11 mouse cellular contexts compared by ENCODE assay signal in the genomic region with DNA sequence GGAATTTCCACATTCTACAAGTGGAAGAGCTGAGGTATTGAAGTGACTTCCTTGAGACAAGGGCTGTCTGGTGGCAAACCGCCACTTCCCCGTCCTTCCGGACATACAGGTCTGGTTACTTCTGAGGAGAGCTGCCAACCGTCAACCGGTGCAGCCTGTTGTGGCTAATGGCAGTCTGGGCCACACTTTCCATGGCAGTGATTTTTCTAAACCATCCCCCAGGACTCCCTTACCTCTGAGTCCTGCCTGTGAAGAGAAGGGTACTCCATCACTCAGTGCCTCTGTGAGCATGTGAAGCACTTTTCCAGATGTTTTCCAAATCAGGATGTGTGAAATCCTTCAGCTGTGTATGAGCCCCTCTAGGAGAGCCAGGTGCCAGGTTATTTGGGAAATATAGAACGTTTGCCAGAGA.
DNase-seq lines count a peak whose midpoint lies in the region; ATAC-seq and TF ChIP-seq lines count a peak whose summit lies in the region.
"Had no signal": no experiment of that assay in that cellular context is flagged by ENCODE, and none has a peak within 500 bp of the region (broad histone marks: within the 10 kb centered on the region; RNA-seq: fewer than 3 reads in every experiment).

No protein-coding gene starts in this region.

- H3K4me1 ChIP-seq in embryonic facial prominence, embryonic 15.5 days = 0 out of 2 replicates have a peak, but pooled peaks cover 6% of the 10 kb centered on the region
- peaks cover 16% of the 10 kb centered on the region; the same call in 1 of the 2 replicates for H3K4me1 ChIP-seq in limb, embryonic 13.5 days

- ATAC-seq in embryonic facial prominence, embryonic 15.5 days (ENCODE audit: insufficient number of reproducible peaks, low FRiP score, low TSS enrichment, low read depth) = no peak
- peak; percentile 80 for ATAC-seq in limb, embryonic 13.5 days (ENCODE audit: low FRiP score, low read depth)
- ATAC-seq in neutrophil, adult 5-6 weeks (ENCODE audit: extremely low read depth, insufficient number of reproducible peaks, low FRiP score, poor library complexity, severe bottlenecking) = peak; percentile 37; the same call in 1 of the 2 replicates
- ATAC-seq in activated CD4-positive, CD25-positive, alpha-beta regulatory T cell, adult 4 months = no peak

- WGBS in embryonic facial prominence, embryonic 15.5 days = 52% methylated on average over 6 of the region's 6 CpGs
- 57% methylated on average over 6 of the region's 6 CpGs for WGBS in limb, embryonic 13.5 days

- H3K9me3 ChIP-seq in embryonic facial prominence, embryonic 15.5 days (replicated peaks) = no peaks in the 10 kb centered on the region
- H3K9me3 ChIP-seq in limb, embryonic 13.5 days = no peaks in the 10 kb centered on the region

- intact Hi-C loops in gastrocnemius, adult 2 months (cut with DNase I) = no loop called here
- intact Hi-C loops in heart, postnatal 10 days (cut with DNase I) = no loop called here

- no peak overlapping the region for H3K4me3 ChIP-seq in gastrocnemius, adult 2 months
- no peak overlapping the region for H3K4me3 ChIP-seq in embryonic facial prominence, embryonic 15.5 days (replicated peaks)
- no peak overlapping the region for H3K4me3 ChIP-seq in limb, embryonic 13.5 days

- no peak overlapping the region for H3K4me2 ChIP-seq in embryonic facial prominence, embryonic 15.5 days (replicated peaks)
- no peak overlapping the region for H3K4me2 ChIP-seq in limb, embryonic 13.5 days (replicated peaks)

- H3K36me3 ChIP-seq in embryonic facial prominence, embryonic 15.5 days = no peaks in the 10 kb centered on the region
- no peaks in the 10 kb centered on the region for H3K36me3 ChIP-seq in limb, embryonic 13.5 days

- no peak overlapping the region for H3K9ac ChIP-seq in embryonic facial prominence, embryonic 15.5 days
- no peak overlapping the region for H3K9ac ChIP-seq in limb, embryonic 13.5 days

- peak; percentile 34 for DNase-seq in gastrocnemius, adult 2 months
- no peak for DNase-seq in gastrocnemius, adult 8-10 months (ENCODE audit: low spot score in 2 of 2)
- no peak for DNase-seq in thymus, postnatal 36 days
- no peak for DNase-seq in heart, postnatal 10 days
- DNase-seq: cerebellum, adult 11-12 months; gastrocnemius, postnatal 25 days; layer of hippocampus, postnatal 36 days had no signal

- H3K27ac ChIP-seq in gastrocnemius, adult 2 months = no peak overlapping the region
- H3K27ac ChIP-seq in embryonic facial prominence, embryonic 15.5 days (replicated peaks) = peak overlapping the region; percentile 18; the same call in 1 of the 2 replicates
- H3K27ac ChIP-seq in limb, embryonic 13.5 days = no peak overlapping the region; the same call in 1 of the 2 replicates

- TF ChIP-seq CTCF in gastrocnemius, adult 2 months (IDR thresholded peaks at IDR 0.05) = no peak

- no peaks in the 10 kb centered on the region for H3K27me3 ChIP-seq in embryonic facial prominence, embryonic 15.5 days
- no peaks in the 10 kb centered on the region for H3K27me3 ChIP-seq in limb, embryonic 13.5 days

Comparison
In these comparisons a context has a peak if more than half of its experiments do, and no peak if none do; other contexts are left out.
1. ATAC-seq: peak in limb, embryonic 13.5 days (single experiment) and neutrophil, adult 5-6 weeks (single experiment); none in embryonic facial prominence, embryonic 15.5 days (single experiment) and activated CD4-positive, CD25-positive, alpha-beta regulatory T cell, adult 4 months (single experiment).